Mouse (Mus musculus) embryonic facial prominence, embryonic 11.5 days (tissue): ENCODE results near the gene Lalba. TPM values are rescaled to one million over a fixed set of nuclear protein-coding genes. Genes with fewer than 3 reads are reported as not detected.
A peak's percentile ranks its signal among the peaks of the same experiment; 100 is the strongest.

Experiments used
- ATAC-seq: fragments of 200-750 bp; cut with Nextera tagmentation; replicated peaks from 2 replicates; pipeline ENCODE4 v1.8.0; 2017; ENCODE audit warnings: low read depth; ENCODE audit not compliant: insufficient number of reproducible peaks, low FRiP score, low TSS enrichment
- DNase-seq: peaks from one replicate; pipeline ENCODE4 v3.0.0-alpha.2; 2015; ENCODE audit warnings: low spot score
- H3K27ac ChIP-seq: fragments of 300-500 bp; sonication (generic); replicated peaks from 2 replicates; pipeline ENCODE4 v1.5.1; 2014; ENCODE audit warnings: mild to moderate bottlenecking, low read depth, low read length, control low read depth
- H3K27me3 ChIP-seq: fragments of 300-500 bp; sonication (generic); 2 replicates; pipeline ENCODE4 v1.6.1; 2014; ENCODE audit warnings: mild to moderate bottlenecking, low read length, moderate library complexity, mixed read lengths; ENCODE audit not compliant: control insufficient read depth, insufficient read depth
- H3K36me3 ChIP-seq: fragments of 300-500 bp; sonication (generic); replicated peaks from 2 replicates; pipeline ENCODE4 v1.6.1; 2014; ENCODE audit warnings: low read depth, mild to moderate bottlenecking, low read length, moderate library complexity, mixed read lengths; ENCODE audit not compliant: control insufficient read depth, insufficient read depth
- H3K4me1 ChIP-seq: fragments of 300-500 bp; sonication (generic); 2 replicates; pipeline ENCODE4 v1.6.1; 2014; ENCODE audit warnings: low read length, mixed read lengths; ENCODE audit not compliant: control insufficient read depth, insufficient read depth
- H3K4me2 ChIP-seq: fragments of 300-500 bp; sonication (generic); 2 replicates; pipeline ENCODE4 v1.6.1; 2014; ENCODE audit warnings: low read depth, mild to moderate bottlenecking, control low read depth, low read length, moderate library complexity
- H3K4me3 ChIP-seq: fragments of 300-500 bp; sonication (generic); 2 replicates; pipeline ENCODE4 v1.5.1; 2014; ENCODE audit warnings: low read depth, low read length, control low read depth
- H3K9ac ChIP-seq: fragments of 300-500 bp; sonication (generic); replicated peaks from 2 replicates; pipeline ENCODE4 v1.6.1; 2014; ENCODE audit warnings: mild to moderate bottlenecking, control low read depth, low read length
- H3K9me3 ChIP-seq: fragments of 300-500 bp; sonication (generic); replicated peaks from 2 replicates; pipeline ENCODE4 v1.6.1; 2016; ENCODE audit warnings: mild to moderate bottlenecking, low read length, inconsistent platforms, mixed read lengths; ENCODE audit not compliant: control insufficient read depth
- WGBS: fragments of 180-500 bp; shearing (Covaris S2); extraction: QIAGEN DNeasy Blood & Tissue Kit; methylation state at CpG from one replicate; pipeline ENCODE4 v1.1.7; 2014; 5-methylcytosine and 5-hydroxymethylcytosine counted together
- polyA plus RNA-seq: library from polyadenylated mRNA; unstranded; fragments of >200 nt; fragmentation: Nextera tagmentation; extraction: Ambion mirVana; gene quantifications from 2 replicates; pipeline ENCODE4 v1.2.1, GENCODE M21; 2014

Gene Lalba
- polyA plus RNA-seq, 1 experiment from 2014 or later, result 0.38 TPM

DNA sequence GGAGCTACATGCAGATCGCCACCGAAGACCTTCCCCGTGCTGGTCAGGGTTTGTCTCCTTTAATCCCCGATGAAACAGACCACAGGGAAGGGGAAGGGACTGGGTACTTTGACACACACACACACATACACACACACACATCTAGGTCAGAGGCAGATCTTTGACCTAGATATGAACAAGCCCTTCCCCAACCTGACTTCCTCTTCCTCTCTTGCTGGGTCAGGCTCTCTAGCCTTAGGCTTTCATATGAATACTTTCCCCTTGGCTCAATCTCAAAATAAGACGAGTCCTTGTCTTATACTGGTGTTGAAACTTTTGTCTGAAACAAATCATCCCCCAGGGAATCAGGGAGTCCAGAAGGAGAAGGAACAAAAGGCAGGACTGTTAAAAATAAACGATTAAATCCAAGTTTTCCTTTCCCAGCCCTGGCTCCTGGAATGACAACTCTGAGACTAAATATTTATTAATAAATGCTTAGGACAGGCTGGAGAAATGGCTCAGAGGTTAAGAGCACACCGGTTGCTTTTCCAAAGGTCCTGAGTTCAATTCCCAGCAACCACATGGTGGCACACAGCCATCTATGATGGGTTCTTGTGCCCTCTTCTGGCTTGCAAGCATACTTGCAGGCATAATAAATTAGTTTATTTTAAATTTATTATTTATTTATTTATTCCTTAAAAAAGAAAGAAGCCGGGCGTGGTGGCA is 23.9 kb upstream of the Lalba start:
- H3K9ac ChIP-seq, result no peak overlapping the region
- no peak overlapping the region for H3K4me2 ChIP-seq
- H3K4me1 ChIP-seq, result no peaks in the 10 kb centered on the region
- no peak overlapping the region for H3K27ac ChIP-seq
- DNase-seq (no peak), ATAC-seq (no peak)
- H3K9me3 ChIP-seq, result no peaks in the 10 kb centered on the region
- H3K4me3 ChIP-seq, result no peak overlapping the region
- H3K27me3 ChIP-seq, result no peaks in the 10 kb centered on the region
- H3K36me3 ChIP-seq, result no peaks in the 10 kb centered on the region
- 81% methylated on average over 9 of the region's 9 CpGs for WGBS

DNA sequence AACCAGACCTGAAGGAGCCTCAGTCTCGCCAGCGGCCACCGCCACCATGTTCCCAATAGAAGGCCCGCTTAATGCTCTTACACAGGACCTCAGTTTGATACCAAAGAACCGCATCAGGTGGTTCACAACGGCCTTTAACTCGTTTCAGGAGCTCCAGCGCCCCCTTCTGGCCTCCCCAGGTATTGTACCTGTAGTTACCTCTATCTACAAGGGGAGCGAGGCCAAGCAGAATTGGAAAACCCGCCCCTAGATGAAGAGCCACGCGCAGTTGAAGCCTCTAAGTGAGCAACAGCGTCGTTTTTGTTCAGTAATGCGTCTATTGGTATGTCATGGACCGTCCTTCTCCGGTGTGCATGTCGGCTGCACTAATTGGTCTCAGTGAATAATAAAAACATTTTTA is 22.0 kb upstream of the Lalba start:
- no peaks in the 10 kb centered on the region for H3K36me3 ChIP-seq
- DNase-seq (peak; percentile 85), ATAC-seq (no peak)
- no peak overlapping the region for H3K4me3 ChIP-seq
- H3K4me2 ChIP-seq, result no peak overlapping the region
- H3K27ac ChIP-seq, result no peak overlapping the region
- H3K4me1 ChIP-seq, result no peaks in the 10 kb centered on the region
- H3K9ac ChIP-seq, result no peak overlapping the region
- H3K27me3 ChIP-seq, result no peaks in the 10 kb centered on the region
- no peaks in the 10 kb centered on the region for H3K9me3 ChIP-seq
- 12% methylated on average over 18 of the region's 18 CpGs for whole genome bisulfite sequencing

DNA sequence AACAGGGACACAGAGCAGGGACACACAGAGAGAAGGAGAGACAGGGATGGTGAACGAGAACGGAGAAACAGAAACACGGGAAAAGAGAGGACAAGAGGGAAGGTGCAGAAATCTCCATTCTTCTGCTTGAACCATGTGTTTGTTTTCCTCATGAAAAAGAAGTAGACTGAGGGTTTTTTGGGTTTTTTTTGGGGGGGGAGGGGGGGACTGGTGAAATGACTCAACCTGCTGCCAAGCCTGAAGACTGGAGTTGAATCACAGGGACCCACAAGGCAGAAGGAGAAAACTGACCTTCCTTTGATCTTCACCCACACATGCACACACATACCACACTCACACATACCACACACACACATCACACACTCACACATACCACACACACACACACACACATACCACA is 20.8 kb upstream of the Lalba start:
- H3K9me3 ChIP-seq, result no peaks in the 10 kb centered on the region
- H3K4me1 ChIP-seq, result no peaks in the 10 kb centered on the region
- no peaks in the 10 kb centered on the region for H3K36me3 ChIP-seq
- 90% methylated on average over 3 of the region's 3 CpGs for WGBS
- ATAC-seq (no peak), DNase-seq (no peak)
- no peak overlapping the region for H3K4me2 ChIP-seq
- H3K27me3 ChIP-seq, result no peaks in the 10 kb centered on the region
- H3K4me3 ChIP-seq, result no peak overlapping the region
- H3K9ac ChIP-seq, result no peak overlapping the region
- no peak overlapping the region for H3K27ac ChIP-seq

DNA sequence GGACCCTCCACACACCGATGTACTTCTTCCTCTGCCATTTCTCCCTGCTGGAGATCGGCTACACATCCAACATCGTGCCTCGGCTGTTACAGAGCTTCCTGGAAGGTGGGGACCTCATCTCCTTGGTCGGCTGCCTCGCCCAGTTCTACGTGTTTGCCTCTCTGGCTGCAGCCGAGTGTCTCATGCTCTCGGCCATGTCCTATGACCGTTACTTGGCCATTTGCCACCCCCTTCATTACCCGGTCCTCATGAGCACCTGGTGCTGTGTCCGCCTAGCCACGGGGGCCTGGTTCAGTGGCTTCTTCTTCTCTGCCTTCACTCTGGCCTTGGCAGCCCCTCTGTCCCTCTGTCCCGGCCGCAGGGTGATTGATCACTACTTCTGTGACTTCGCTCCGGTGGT is 15.1 kb upstream of the Lalba start:
- 89% methylated on average over 17 of the region's 17 CpGs for WGBS
- Histone ChIP-seq H3K27ac (no peak overlapping the region), H3K4me1 (no peaks in the 10 kb centered on the region), H3K4me2 (no peak overlapping the region), H3K4me3 (no peak overlapping the region), H3K9me3 (no peaks in the 10 kb centered on the region), H3K9ac (no peak overlapping the region), H3K27me3 (no peaks in the 10 kb centered on the region), H3K36me3 (no peaks in the 10 kb centered on the region)
- DNase-seq (no peak), ATAC-seq (no peak)

DNA sequence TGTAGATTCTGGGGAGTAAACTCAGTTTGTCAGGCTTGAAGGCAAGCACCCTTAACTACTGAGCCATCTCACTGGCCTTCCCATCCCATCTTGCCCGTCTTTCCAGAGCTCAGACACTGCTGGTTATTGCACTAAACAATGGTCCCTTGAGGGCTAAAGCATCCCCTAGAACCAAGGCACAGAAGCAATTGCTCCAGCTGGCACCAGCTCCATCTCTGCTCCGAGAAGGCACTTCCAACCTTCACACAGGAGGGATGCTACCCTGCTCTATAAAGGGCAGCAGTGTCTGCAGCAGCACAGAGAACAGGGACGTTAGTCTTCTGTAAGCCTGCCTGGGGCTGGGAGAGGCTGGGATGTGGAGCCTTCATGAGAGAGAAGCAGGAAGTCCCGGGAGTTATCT is 9.6 kb upstream of the Lalba start, which contains the start of gene Olfr279:
Gene Olfr279, plus strand, starts transcription at position 301 of the 400 bp plus-strand sequence.
- DNase-seq (no peak), ATAC-seq (no peak)
- Histone ChIP-seq H3K4me1 (no peaks in the 10 kb centered on the region), H3K9me3 (no peaks in the 10 kb centered on the region), H3K4me2 (no peak within 1 kb of the TSS), H3K27ac (no peak within 1 kb of the TSS), H3K27me3 (no peaks in the 10 kb centered on the region), H3K9ac (no peak within 1 kb of the TSS), H3K4me3 (no peak within 1 kb of the TSS), H3K36me3 (no peaks in the 10 kb centered on the region)
- WGBS, result 38% methylated on average over 4 of the region's 4 CpGs

DNA sequence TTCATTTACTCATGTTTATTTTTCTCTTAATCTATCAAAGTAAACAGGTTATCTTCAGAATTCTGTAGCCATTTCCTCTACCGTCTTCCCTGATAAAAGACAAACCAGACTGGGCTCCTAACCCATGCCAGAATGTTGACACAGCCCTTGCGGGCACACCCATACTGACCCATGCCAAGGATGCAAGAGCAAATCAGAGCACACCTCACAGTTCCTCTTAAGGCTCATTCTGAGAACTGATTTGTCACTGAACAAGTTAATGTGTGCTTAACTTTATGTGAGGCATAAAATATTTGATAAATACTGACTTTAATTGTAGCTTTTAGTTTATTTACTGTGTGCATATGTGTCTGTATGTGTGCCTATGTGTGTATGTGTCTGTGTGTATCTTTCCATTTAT is 8.8 kb upstream of the Lalba start:
- Histone ChIP-seq H3K9ac (no peak overlapping the region), H3K27ac (no peak overlapping the region), H3K36me3 (no peaks in the 10 kb centered on the region), H3K9me3 (no peaks in the 10 kb centered on the region), H3K4me2 (no peak overlapping the region), H3K4me1 (no peaks in the 10 kb centered on the region), H3K27me3 (no peaks in the 10 kb centered on the region), H3K4me3 (no peak overlapping the region)
- DNase-seq (no peak), ATAC-seq (no peak)
- WGBS, result 81% methylated on average over 2 of the region's 2 CpGs

DNA sequence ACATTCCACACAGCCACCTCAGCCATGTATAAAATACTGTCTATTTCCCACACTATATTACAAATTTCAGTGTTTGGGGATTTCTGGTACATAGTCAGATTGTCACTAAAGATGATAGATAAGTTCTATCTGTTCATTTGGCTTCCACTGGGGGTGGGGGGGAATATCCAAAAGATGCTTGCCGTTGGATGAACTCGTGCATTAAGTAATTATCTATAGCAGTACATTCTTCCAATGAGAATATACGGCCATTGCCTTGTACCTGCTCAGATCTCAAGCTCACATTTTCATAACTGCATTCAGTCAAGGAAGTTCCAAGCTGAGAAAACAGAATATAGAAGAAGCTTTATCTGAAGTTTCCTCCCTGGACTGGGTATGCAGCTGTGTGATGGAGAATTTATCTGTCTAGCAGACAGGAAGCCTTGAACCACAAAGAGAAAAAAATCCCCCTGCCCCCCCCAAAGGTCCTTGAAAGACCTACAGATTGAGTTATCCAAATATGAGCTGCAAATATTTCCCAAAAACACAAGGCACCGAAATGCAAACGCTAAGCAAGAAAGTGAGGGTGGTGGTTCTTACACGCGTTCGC is 4.0 kb upstream of the Lalba start:
- Histone ChIP-seq H3K9ac (no peak overlapping the region), H3K27ac (no peak overlapping the region), H3K4me3 (no peak overlapping the region), H3K9me3 (no peaks in the 10 kb centered on the region), H3K4me1 (no peaks in the 10 kb centered on the region), H3K4me2 (no peak overlapping the region), H3K36me3 (no peaks in the 10 kb centered on the region), H3K27me3 (no peaks in the 10 kb centered on the region)
- DNase-seq (no peak), ATAC-seq (no peak)
- 93% methylated on average over 8 of the region's 8 CpGs for WGBS
